Mouse (Mus musculus) adrenal gland, postnatal 25 days (tissue): ENCODE results near the gene Gm10799. TPM values are rescaled to one million over a fixed set of nuclear protein-coding genes. Genes with fewer than 3 reads are reported as not detected.

Source experiments
- total RNA-seq: library from RNA; stranded (reverse); gene quantifications from 2 replicates; pipeline ENCODE4 v1.2.3, GENCODE M21; 2021

Gm10799 gene
- total RNA-seq, 1 experiment from 2014 or later, result not detected

Other genes with a start within 250 kb of the Gm10799 start
- gene Lmo2, start 110.6 kb downstream of the Gm10799 start, total RNA-seq, result 28.9 and 31.9 TPM in 2 replicates
- gene Fbxo3, start 40.8 kb downstream of the Gm10799 start, total RNA-seq, result 85.6 and 105 TPM in 2 replicates
- not detected in 2 replicates for gene 4931422A03Rik, start 40.2 kb downstream of the Gm10799 start, total RNA-seq
- 0.55 TPM in 1 of 2 replicates, not detected in the other for gene Gm10912, start 2.7 kb downstream of the Gm10799 start, total RNA-seq
- 6.4 and 11.2 TPM in 2 replicates for gene Cd59b, start 1.3 kb upstream of the Gm10799 start, total RNA-seq
- gene Cd59a, start 27.3 kb upstream of the Gm10799 start, total RNA-seq, result 63.6 and 68.6 TPM in 2 replicates
- gene A930018P22Rik, start 54.2 kb upstream of the Gm10799 start, total RNA-seq, result 0.79 and 2.4 TPM in 2 replicates